Mouse (Mus musculus) kidney, adult 18-20 months (tissue): ENCODE results near the gene Aspm.
"Not testable (repeated sequence)": the region's sequence is repeated elsewhere in the genome, so short reads cannot be mapped to it uniquely, and the experiment has no call there.

Experiments used
- DNase-seq: peaks from one replicate; pipeline ENCODE4 v3.0.0; 2021

The Aspm gene

DNA sequence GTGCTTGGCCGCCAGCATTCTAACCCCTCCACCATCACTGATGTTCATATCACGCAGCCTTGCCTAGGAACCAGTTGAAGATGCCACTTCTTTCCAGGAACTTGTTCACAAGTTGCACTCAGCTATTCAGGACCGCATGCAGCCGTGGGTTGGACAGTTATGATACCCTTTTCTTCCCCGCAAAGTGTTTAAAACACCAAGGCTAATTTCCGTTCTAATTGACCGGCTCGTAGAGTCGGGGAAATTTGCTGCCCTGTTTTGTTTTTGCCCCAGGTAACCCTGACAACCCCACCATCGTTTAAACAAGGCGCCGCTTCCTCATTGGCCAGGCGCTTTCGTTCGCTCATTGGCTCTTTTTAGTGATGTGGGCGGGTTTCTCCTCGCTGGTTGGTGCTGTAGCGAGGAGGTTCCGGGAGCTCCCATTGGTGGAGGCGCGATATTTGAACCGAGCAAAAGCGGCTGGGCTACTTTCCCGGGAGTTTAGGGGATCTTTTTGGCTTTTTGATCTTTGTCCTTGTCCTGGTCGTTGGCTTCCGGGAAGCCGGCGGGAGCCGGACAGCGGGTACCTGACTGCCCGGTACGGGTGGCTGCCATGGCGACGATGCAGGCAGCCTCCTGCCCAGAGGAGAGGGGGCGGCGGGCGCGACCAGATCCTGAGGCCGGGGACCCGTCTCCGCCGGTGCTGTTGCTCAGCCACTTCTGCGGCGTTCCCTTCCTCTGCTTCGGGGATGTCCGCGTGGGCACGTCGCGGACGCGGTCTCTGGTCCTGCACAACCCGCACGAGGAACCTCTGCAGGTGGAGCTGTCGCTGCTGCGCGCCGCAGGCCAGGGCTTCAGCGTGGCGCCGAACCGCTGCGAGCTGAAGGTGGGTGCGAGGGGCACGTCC is at the start of gene Aspm:
Gene Aspm (plus strand): TSS at position 433 of the 886 bp plus-strand sequence.
- DNase-seq = peak; percentile 86

DNA sequence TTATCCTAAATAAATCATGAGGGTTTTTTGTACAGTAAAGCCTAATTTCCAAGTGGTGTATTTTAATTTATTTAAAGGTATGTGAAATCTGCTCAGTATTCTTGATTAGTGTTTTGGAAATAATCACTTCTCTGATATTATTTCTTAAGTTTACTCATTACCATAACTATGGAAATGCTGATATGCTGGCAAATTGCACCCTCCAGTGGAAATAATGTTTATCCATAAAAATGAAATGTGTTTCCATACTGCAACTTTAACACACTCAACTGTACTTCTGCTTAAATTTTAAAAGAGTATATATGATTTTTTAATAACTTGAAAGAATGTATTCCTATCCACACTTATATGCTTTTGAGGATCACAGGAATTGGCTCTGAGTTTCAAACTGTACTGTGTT is 48.8 kb upstream of the Aspm start:
- DNase-seq = no peak

DNA sequence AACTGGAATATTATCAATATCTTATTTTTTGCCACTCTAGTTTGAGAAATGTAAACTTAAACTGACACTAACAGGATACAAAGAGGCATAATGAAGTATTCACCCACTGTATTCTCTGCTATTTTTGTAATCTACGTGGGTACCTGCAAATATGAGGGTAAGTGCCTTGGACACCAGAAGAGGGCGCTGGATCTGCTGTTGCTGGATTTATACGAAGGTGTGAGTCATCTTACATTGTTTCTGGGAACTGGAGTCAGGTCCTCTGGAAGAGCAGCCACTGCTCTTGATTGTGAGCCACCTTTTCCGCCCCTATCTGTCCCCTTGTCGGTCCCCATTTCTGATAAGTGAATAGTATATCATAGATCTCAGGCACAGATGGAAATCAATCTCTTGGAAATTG is 46.9 kb upstream of the Aspm start:
- DNase-seq = no peak

DNA sequence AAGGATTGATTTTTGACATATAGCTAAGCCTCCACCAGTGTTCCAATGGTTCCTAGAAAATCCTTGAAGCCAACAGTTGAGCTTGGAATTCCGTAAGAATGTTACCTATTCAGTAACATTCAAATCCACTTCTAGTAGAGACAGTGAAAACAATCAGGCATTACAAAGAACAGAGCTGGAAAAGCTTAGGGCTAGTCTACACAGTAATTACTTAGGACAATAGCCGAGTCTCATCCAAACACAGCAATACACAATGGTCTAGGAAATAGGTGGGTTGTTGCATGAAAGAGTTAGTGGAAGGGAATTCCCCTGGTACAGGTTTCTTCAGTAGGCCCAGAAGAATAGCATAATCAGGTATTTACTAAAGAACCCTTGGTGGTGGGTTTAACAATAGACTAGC is 42.2 kb upstream of the Aspm start:
- DNase-seq = not testable (repeated sequence)

DNA sequence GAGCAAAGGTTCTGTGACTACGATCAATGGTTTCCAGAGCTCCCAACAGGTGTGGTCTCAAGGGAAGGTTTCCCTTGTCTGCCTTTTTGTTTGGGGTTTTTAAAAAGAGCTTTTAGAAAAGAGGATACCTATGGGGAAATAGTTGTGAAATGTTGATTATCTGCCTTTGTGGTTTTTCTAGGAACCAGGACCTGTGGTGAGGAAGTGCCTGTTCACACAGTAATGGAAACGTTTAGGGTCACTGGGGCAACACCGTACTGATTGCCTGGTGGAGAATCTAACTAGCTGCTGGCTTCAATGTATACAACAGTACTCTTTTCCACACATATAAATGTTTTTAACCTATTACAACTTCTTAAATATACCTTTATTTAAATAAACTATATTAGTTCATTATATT is 41.1 kb upstream of the Aspm start:
- DNase-seq = no peak

DNA sequence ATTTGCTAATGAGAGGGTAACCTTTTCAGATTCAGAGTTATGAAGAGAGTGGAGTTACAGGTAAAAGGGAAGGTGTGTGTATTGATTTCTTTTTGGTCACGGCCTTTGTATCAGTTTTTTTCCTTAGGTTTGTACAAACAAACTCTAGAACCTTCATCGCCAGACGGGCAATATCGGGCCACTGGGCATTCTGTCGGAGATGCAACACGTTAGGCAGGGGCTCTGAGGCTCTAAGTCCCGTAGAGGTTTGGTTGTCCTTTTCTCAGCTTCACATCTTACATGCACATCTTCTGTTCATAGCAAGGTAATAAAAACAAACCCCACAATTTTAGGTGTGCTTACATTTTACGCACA is 33.1 kb upstream of the Aspm start:
- DNase-seq = no peak

DNA sequence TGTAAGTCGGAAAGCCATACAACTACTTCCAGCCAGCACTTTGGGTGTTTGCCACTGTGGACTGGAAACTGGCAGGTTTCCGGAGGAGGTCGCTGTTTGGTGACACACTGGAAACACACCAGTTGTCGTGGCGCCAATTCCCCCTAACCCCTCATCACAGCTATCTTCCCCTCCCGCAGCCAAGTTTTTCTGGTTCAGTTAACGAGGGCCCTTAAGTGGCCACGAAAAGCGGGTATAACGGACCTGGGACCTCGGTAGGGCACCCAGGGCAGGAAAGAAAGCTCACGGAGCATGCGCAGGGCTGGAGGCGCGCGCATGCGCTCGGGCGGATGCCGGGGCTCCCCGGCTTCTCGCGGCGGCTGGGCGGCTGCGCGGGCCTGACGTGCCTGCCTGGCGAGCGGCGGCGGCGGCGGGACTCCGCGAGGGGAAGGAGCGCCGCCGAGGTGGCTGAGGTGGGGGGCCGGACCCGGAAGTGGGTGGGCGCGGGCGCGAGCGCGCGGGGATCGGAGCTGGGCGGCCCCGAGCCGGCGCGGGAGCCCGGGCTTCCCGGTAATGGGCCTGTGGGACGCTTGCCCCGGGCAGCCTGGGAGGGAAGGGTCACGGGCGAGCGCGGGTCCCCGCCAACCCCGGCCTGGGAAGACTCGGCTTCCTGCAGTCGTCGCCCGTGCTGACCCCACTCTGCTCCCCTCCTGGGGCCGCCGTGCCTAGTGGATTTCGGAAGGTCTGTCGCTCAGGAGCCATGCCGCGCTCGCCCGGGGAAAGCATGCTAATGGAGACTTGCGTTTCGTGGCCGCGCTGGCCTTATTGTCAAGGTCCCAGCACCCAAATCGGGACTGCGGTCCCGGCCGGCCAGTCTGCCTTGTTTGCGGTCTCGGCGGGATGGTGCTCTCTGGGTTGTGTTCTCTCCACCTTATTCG is 32.4 kb upstream of the Aspm start, which contains the start of gene Zbtb41:
Gene Zbtb41 (plus strand): TSS at position 414 of the 917 bp plus-strand sequence.
- DNase-seq = peak; percentile 93

DNA sequence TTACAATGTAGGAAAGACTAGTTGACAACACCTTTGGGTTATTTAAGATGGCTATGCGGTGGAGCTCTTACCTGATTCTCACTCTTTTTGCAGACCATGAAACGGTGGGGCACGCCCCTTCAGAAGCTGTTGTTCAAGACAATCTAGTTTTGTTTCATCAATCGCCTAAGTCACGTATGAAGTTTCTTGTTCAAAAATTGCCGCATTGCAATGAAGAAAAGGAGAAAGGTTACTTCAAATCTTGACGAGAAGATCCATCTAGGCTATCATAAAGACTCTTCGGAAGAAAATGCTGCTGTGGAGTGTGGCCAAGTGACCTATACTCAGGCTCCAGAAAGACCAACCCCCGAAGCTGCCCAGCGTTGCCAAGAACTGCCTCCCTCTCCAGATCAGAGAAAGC is 31.6 kb upstream of the Aspm start:
- DNase-seq = peak; percentile 57

DNA sequence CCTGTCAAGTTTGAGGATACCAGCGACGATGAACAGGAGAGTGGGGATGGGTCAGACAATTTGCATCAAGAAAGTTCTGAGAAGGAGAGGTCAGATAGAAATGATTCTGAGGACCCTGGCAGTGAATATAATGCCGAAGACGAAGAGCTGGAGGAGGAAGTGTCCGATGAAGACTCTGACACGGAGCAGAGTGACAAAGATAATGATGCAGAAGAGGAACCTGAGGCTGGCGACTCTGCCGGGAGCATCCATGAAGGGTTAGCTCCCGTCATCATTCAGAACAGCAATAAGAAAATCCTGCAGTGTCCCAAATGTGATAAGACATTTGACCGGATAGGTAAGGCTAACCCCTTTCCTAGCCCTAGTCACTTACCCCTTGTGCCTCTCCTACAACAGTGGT is 30.6 kb upstream of the Aspm start:
- DNase-seq = no peak

DNA sequence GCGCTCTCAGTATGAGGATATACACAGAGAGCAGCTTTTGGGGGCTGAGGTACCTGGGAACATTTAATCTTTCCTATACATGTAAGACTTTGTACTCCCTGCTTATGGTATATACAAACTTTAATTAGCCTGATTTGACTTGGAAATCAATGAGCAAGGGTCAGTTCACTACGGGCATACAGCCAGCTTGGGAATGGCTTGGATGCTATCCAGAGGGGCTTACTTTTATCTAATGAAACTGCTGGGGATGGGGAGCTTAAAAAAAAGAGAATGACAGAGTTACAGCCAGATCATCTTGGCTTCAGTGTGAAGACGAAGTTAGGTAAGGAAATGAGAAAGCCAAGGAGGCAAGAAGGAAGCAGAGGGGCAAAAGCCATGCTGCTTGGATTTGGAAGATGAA is 29.6 kb upstream of the Aspm start:
- DNase-seq = peak; percentile 21

DNA sequence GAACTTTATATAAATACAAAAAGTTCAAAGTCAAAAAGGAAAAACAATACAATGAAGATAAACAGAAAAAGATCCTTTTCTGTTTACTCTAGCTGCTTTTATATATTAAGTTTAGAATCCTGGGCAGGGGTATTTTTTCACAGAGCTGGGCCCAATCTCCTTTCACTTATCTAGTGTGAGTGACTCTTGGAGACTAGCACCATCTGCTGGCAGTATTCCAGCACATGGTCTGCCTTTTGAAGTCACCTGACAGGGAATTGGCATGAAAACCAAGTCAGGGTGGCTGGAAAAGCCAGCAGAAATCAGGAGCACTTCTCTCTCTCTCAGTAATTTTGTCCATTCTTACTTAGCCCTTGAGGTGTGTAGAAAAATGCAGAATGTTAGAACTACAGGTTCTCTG is 16.2 kb upstream of the Aspm start:
- peak; percentile 43 for DNase-seq

DNA sequence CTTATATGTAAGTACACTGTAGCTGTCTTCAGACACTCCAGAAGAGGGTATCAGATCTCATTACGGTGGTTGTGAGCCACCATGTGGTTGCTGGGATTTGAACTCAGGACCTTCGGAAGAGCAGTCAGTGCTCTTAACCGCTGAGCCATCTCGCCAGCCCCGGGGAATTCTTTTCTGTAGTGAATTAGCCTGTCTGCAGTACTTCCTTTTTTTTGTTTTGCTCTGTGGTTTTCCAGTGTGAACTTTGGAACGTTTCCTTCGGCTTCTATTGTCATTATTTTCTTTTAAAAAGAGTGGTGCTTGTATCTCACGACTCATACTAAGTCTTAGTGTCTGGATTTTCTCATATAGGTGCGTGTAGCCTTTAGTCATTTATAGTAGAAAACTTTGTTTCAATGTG is 11.5 kb upstream of the Aspm start:
- not testable (repeated sequence) for DNase-seq

DNA sequence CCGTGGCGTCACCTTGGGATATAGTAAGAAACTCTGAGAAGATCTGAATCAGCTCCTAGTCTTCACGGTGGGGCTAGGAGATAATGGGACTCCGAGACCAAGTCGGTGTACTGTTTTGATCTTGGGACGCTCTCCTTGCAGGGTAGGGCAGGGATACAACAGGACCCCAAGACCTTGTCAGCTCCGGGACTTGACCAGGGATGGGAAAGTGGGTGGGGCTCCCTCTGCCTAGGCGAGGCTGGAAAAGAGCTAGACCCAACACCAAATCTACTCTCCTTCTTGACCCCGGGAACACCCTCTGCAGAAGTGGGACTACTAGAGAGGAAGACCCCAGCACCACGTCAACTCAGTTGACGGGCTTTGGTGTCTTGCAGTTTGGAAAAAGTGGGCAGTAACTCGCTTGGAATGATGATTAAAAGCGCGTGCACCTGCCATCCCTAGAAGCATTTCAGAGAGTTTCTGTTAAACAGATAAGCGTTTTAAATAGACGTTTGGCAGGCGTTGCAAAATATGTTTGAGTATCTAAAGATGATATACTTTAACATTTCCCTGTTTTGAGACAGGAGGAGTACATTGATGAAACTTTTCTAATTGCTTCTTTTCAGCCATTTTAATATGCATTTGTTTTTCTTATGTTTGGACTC is 776 bp downstream of the Aspm start:
- DNase-seq = no peak

DNA sequence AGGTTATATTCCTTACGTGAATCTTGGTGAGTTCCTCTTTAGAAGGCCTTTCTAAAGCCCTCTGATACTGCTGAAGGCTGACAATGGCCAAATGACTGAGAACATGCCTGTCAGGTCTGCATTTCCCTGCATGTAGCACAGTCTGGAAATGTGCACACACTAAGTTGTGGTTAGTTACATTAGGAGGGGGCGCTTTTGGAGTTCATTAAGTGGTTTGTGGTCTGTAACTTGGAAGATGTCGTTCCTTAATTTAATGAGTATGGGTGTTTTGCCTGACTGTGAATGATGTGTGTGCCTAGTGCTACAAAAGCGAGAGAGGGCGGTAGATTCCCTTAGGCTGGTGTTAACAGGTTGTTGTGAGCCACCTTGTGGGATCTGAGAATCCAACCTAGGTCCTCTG is 6.2 kb downstream of the Aspm start:
- DNase-seq = no peak

DNA sequence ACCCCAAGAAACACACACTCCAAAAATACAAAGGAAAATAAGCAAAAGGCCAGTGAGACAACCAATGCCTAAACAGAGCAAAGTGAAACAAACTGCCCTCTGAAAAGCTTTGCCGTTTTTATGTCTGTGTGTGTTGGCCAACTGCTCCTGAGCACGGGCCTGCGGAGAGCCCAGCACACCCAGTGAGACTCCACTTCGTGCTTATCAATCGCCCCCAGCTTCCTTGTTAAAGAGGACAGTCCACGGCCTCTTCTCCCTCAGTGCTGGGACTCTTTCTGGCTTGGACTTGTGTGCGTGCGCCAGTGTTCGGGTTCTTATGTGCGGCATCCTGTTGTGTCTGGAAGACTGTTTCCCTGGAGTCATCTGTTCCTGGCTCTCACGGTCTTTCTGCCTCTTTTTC is 11.4 kb downstream of the Aspm start:
- DNase-seq = no peak

DNA sequence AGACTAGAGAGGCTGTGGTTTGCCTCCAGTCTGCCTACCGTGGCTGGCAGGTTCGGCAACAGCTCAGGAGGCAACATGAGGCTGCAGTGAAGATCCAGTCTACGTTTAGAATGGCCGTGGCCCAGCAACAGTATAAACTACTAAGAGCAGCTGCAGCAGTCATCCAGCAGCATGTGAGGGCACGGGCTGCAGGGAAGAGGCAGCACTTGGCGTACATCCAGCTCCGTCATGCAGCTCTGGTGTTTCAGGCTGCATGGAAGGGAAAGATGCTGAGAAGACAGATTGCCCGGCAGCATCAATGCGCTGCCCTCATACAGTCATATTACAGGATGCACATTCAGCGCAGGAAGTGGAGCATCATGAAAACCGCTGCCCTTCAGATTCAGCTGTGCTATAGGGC is 24.3 kb downstream of the Aspm start:
- DNase-seq = no peak

DNA sequence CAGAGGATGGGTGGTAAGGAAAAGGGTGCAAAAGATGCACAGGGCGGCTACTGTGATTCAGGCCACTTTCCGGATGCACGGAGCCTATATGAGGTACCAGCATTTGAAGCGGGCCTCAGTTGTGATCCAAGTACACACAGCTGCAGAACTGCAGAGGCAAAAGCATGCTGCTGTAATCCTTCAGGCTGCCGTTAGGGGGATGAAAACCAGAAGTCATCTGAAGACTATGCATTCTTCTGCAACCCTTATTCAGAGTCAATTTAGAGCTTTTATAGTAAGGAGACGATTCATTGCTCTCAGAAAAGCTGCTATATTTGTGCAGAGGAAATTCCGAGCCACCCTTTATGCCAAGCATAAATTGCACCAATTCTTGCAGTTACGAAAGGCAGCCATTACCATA is 25.7 kb downstream of the Aspm start:
- no peak for DNase-seq

DNA sequence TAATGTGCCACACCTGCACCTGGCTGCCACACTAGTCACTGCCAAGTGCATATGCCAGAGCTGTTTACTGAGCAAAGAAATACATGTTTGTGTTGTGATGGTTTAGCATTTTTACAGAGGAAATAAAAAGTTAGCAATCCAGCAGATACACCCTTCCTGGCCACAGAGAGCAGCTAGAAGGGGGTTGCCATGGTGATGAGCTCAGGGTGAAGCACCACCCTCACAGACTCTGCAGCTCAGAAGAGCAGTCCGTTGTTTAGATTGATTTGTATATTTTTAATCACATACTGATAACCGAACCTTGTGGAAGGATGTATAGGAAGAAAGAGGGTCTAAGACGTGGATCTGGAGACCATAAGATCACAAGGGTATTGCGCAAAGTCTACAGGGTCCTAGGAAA is 26.6 kb downstream of the Aspm start:
- no peak for DNase-seq

DNA sequence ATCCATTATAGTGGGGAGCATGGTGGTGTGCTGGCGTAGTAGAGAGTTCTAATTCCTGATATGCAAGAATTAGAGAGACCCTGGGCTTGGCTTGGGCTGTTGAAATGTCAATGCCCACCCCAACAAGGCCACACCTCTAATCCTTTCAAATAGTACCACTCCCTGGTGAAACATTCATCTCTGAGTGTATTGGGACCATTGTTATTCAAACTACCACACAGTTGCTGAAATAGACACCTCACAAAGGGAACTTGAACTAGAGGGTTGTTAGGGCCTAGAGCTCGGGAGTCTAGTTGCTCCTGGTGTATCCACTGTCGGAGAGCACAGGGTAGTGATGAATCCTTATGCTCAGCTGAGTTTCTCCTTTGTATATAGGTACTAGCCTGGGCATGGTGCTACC is 40.1 kb downstream of the Aspm start:
- DNase-seq = no peak

DNA sequence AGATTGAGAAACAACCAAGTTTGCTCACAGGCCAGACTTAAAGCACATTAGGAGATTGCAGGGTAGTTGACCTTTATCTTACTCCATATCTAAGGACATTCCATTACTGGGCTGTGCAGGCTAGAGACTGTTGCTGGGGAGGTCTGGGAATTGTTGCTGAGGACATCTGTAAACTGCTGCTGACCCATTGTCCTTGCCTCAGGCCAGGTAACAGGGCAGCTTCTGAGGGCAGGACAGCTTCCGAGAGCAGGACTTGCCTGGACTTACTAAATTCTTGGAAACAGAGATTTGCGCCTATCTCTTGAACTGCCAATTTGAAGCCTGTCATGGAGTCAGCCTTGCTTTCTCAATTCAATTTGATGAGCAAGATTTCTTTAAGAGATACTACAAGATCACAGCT is 40.8 kb downstream of the Aspm start:
- DNase-seq = no peak

DNA sequence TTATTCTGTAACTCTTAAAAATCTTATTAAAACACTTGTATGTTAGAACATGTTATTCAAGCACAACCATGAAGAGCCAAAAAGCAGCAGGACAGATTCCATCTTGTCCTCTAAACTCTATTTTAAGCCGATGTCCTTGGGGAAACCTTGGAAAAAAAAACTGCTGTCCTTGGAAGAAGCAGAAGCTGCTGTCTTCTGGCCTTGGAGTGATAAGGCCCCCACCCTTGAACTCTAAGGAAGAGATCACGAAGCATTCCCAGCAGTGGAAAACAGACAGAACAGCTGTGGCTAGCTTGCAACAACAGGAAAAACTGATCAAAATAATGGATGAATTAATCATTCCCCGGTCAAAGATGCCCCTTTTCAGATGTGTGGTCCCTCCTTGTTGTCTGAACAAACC is 41.6 kb downstream of the Aspm start:
- DNase-seq = no peak

DNA sequence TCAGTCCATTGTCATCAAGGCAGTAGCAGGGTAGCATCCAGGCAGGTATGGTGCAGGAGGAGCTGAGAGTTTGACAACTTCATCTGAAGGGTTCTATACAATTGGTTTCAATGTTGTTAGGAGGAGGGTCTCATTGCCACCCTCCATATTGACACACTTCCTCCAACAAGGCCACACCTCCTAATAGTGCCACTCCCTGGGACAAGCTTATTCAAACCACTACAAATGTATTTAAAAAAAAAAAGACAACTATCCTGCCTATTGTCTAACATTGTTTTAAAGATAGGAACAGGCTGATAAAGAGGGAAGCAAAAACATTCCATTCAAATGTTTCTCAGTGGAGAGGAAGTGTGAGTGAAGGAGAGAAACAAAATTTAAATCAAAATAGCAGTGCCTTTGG is 45.2 kb downstream of the Aspm start:
- DNase-seq = no peak

DNA sequence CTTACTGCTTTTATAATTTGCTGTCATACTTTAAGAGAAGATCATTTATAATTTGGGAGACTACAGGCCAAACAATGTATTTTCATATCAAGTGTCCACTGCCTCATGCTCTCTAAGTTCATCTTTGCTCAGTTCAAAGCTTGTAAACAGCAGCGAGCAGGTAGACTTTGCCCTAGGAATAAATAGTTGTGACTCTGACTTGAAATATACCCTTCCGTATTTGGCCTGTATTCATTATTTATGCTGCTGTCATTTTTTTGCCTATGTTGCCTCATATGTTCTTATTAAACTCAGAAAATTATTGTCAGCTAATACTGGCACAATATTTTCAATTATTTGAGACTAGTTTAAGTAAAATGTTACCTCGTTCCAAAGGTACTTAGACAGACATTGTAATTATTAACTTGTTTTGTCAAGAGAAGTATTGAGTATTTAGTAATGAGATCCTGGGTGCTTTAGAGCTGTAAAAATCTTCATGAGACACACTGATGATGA is 46.7 kb downstream of the Aspm start, which contains the start of gene F13b:
Gene F13b (plus strand): TSS at position 445 of the 495 bp plus-strand sequence.
- DNase-seq = no peak
